Mouse (Mus musculus) G1E-ER4 (cell line): ENCODE measurements around the gene Kcnh1. TPM values are rescaled to one million over a fixed set of nuclear protein-coding genes. Genes with fewer than 3 reads are reported as not detected.

ENCODE experiments used
- GATA1 ChIP-seq: IDR thresholded peaks from one replicate; pipeline ENCODE4 v1.8.0; 2012; ENCODE audit warnings: low read length, inconsistent platforms
- polyA plus RNA-seq: library from polyadenylated mRNA; stranded (reverse); fragments of >175 nt; gene quantifications from 2 replicates; pipeline ENCODE4 v1.2.3, GENCODE M21; 2012

The Kcnh1 gene
- polyA plus RNA-seq, 1 experiment, result not detected

- TF ChIP-seq GATA1, result no peak
Observed at GRCm38 (mm10) chr1:192300417-192300816, 109.8 kb downstream of the Kcnh1 start.

GRCm38 (mm10) chr1:192303615-192304014, 113.0 kb downstream of the Kcnh1 start:
- TF ChIP-seq GATA1, result no peak

GRCm38 (mm10) chr1:192305155-192305554, 114.6 kb downstream of the Kcnh1 start:
- no peak for TF ChIP-seq GATA1

- TF ChIP-seq GATA1, result no peak
Observed at GRCm38 (mm10) chr1:192307055-192307454, 116.5 kb downstream of the Kcnh1 start.

GRCm38 (mm10) chr1:192311298-192311697, 120.7 kb downstream of the Kcnh1 start:
- no peak for TF ChIP-seq GATA1

GRCm38 (mm10) chr1:192311851-192312438, 121.4 kb downstream of the Kcnh1 start:
- no peak for TF ChIP-seq GATA1

- no peak for TF ChIP-seq GATA1
Observed at GRCm38 (mm10) chr1:192312446-192312845, 121.9 kb downstream of the Kcnh1 start.

- TF ChIP-seq GATA1, result no peak
Observed at GRCm38 (mm10) chr1:192312998-192313397, 122.4 kb downstream of the Kcnh1 start.

GRCm38 (mm10) chr1:192313571-192313972, 123.0 kb downstream of the Kcnh1 start:
- TF ChIP-seq GATA1, result no peak

- no peak for TF ChIP-seq GATA1
Observed at GRCm38 (mm10) chr1:192314044-192314443, 123.5 kb downstream of the Kcnh1 start.

- no peak for TF ChIP-seq GATA1
Observed at GRCm38 (mm10) chr1:192315392-192316070, 125.0 kb downstream of the Kcnh1 start.

GRCm38 (mm10) chr1:192324223-192324622, 133.6 kb downstream of the Kcnh1 start:
- TF ChIP-seq GATA1, result no peak

GRCm38 (mm10) chr1:192327052-192327451, 136.5 kb downstream of the Kcnh1 start:
- no peak for TF ChIP-seq GATA1

- no peak for TF ChIP-seq GATA1
Observed at GRCm38 (mm10) chr1:192331207-192331606, 140.6 kb downstream of the Kcnh1 start.

GRCm38 (mm10) chr1:192336029-192336428, 145.5 kb downstream of the Kcnh1 start:
- TF ChIP-seq GATA1, result no peak

GRCm38 (mm10) chr1:192339361-192340077, 148.9 kb downstream of the Kcnh1 start:
- TF ChIP-seq GATA1, result no peak

- TF ChIP-seq GATA1, result no peak
Observed at GRCm38 (mm10) chr1:192341774-192342173, 151.2 kb downstream of the Kcnh1 start.

GRCm38 (mm10) chr1:192343996-192344395, 153.4 kb downstream of the Kcnh1 start:
- no peak for TF ChIP-seq GATA1
